Mouse (Mus musculus): ENCODE measurements around the gene Ccdc162. TPM values are rescaled to one million over a fixed set of nuclear protein-coding genes. Genes with fewer than 3 reads are reported as not detected.

Ccdc162 gene
- 0.21 TPM in 1 of 2 replicates, not detected in the other for polyA plus RNA-seq (2015; fragmentation: Nextera tagmentation; extraction: Ambion mirVana)

GRCm38 (mm10) chr10:41716029-41716897 is at the start of gene Ccdc162:
Gene Ccdc162 (minus strand): TSS chr10:41716634.

GRCm38 (mm10) chr10:41518981-41519618 is 197.3 kb downstream of the Ccdc162 start, which contains the start of gene Cd164:
Gene Cd164 (plus strand): TSS chr10:41519414.

GRCm38 (mm10) chr10:41489708-41490517 is 226.5 kb downstream of the Ccdc162 start, which contains the start of the genes Smpd2 and Ppil6:
Gene Smpd2 (minus strand): TSS chr10:41490369.
Gene Ppil6 (plus strand): TSS chr10:41490439.

Small RNA genes within 50 kb of the gene (microRNA-seq; reads per million reads assigned to microRNA genes)
- gene Mir3473b, result not detected

Other genes starting within 250 kb of the Ccdc162 start
- 57.8 and 60.0 TPM in 2 replicates for gene Mical1, start 240.3 kb downstream of the Ccdc162 start, polyA plus RNA-seq (2015; fragmentation: Nextera tagmentation; extraction: Ambion mirVana)
- gene Smpd2, start 226.3 kb downstream of the Ccdc162 start, polyA plus RNA-seq (2015; fragmentation: Nextera tagmentation; extraction: Ambion mirVana), result 182 and 205 TPM in 2 replicates
- gene Ppil6, start 226.2 kb downstream of the Ccdc162 start, polyA plus RNA-seq (2015; fragmentation: Nextera tagmentation; extraction: Ambion mirVana), result 13.7 and 14.9 TPM in 2 replicates
- gene Cd164, start 197.2 kb downstream of the Ccdc162 start, polyA plus RNA-seq (2015; fragmentation: Nextera tagmentation; extraction: Ambion mirVana), result 111 and 123 TPM in 2 replicates
- 6.5 and 6.7 TPM in 2 replicates for gene Cep57l1, start 93.2 kb upstream of the Ccdc162 start, polyA plus RNA-seq (2015; fragmentation: Nextera tagmentation; extraction: Ambion mirVana)
- gene Sesn1, start 93.3 kb upstream of the Ccdc162 start, polyA plus RNA-seq (2015; fragmentation: Nextera tagmentation; extraction: Ambion mirVana), result 16.1 and 19.0 TPM in 2 replicates

Data from urinary bladder, postnatal 0 days (tissue).